ENCODE assay signal across 14 mouse cellular contexts in genomic region chr11:30786230-30786983, GRCm38 (mm10). TPM values are rescaled to one million over a fixed set of nuclear protein-coding genes. Genes with fewer than 3 reads are reported as not detected.
A peak's percentile ranks its signal among the peaks of the same experiment; 100 is the strongest.
DNase-seq lines count a peak whose midpoint lies in the region; ATAC-seq and TF ChIP-seq lines count a peak whose summit lies in the region.
"Had no signal": no experiment of that assay in that cellular context is flagged by ENCODE, and none has a peak within 500 bp of the region (broad histone marks: within the 10 kb centered on the region; RNA-seq: fewer than 3 reads in every experiment).

No protein-coding gene starts in this region.

- TF ChIP-seq EP300 in heart, adult 2 months (IDR thresholded peaks at IDR 0.05; ENCODE audit: insufficient read depth, low read depth, low read length), result no peak

- 64% methylated on average over 7 of the region's 7 CpGs for WGBS in heart, adult 2 months
- 91% methylated on average over 7 of the region's 7 CpGs for WGBS in heart, embryonic 10.5 days

- H3K27me3 ChIP-seq in heart, adult 2 months (ENCODE audit: control insufficient read depth, insufficient read depth, low read length), result no peaks in the 10 kb centered on the region
- no peaks in the 10 kb centered on the region for H3K27me3 ChIP-seq in heart, embryonic 10.5 days (ENCODE audit: insufficient read depth, poor library complexity, severe bottlenecking)
- H3K27me3 ChIP-seq: limb, embryonic 15.5 days had no signal

- peak; percentile 58 for ATAC-seq in granulocyte monocyte progenitor cell, adult 5-6 weeks (replicated peaks; ENCODE audit: poor library complexity, severe bottlenecking)
- peak; percentile 46 for ATAC-seq in megakaryocyte progenitor cell, adult 5-6 weeks (replicated peaks; ENCODE audit: poor library complexity)

- H3K9ac ChIP-seq in heart, adult 2 months (ENCODE audit: low read depth, low read length), result no peak overlapping the region
- H3K9ac ChIP-seq: limb, embryonic 15.5 days had no signal

- H3K27ac ChIP-seq in heart, adult 2 months, result 0 out of 2 replicates have a peak overlapping the region, but pooled peaks have one; percentile 6
- H3K27ac ChIP-seq in heart, embryonic 10.5 days, result no peak overlapping the region

- no peaks in the 10 kb centered on the region for H3K9me3 ChIP-seq in heart, embryonic 10.5 days
- H3K9me3 ChIP-seq: limb, embryonic 15.5 days had no signal

- peaks cover 6% of the 10 kb centered on the region for H3K4me1 ChIP-seq in heart, adult 2 months (ENCODE audit: control insufficient read depth, insufficient read depth, low read length)
- peaks cover 7% of the 10 kb centered on the region for H3K4me1 ChIP-seq in heart, embryonic 10.5 days
- H3K4me1 ChIP-seq: limb, embryonic 15.5 days had no signal

- TF ChIP-seq CTCF in heart, adult 2 months (IDR thresholded peaks at IDR 0.05), result no peak

- TF ChIP-seq POLR2A in heart, adult 2 months (IDR thresholded peaks at IDR 0.05; ENCODE audit: insufficient read depth, low read depth, low read length), result no peak

- DNase-seq in heart, adult 2 months, result no peak
- no peak for DNase-seq in heart, embryonic 10.5 days (ENCODE audit: low spot score)
- peak; percentile 54 for DNase-seq in A20 (ENCODE audit: low read depth, low spot score)
- DNase-seq in layer of hippocampus, adult 9-11 months, result no peak
- DNase-seq in layer of hippocampus, adult 11-12 months (ENCODE audit: low spot score), result no peak
- no peak for DNase-seq in retina, postnatal 1 day
- DNase-seq: cerebellum, postnatal 25 days; kidney, adult 11 months; kidney, postnatal 36 days; thymus, adult 18-20 months had no signal

- peaks cover 11% of the 10 kb centered on the region for H3K79me2 ChIP-seq in heart, adult 2 months (replicated peaks; ENCODE audit: control insufficient read depth, insufficient read depth, low read length)

- peaks cover 25% of the 10 kb centered on the region for H3K36me3 ChIP-seq in heart, adult 2 months (ENCODE audit: control insufficient read depth, insufficient read depth, low read length)
- no peaks in the 10 kb centered on the region for H3K36me3 ChIP-seq in heart, embryonic 10.5 days
- H3K36me3 ChIP-seq: limb, embryonic 15.5 days had no signal

- no peak overlapping the region for H3K4me3 ChIP-seq in heart, adult 2 months
- no peak overlapping the region for H3K4me3 ChIP-seq in heart, embryonic 10.5 days
- H3K4me3 ChIP-seq: limb, embryonic 15.5 days; myocyte had no signal

- intact Hi-C loops in heart, adult 2 months (cut with DNase I), result no loop called here

RNA-seq across cellular contexts. Expression of gene Psme4, which starts 14.9 kb away (rescaled TPM):
- 100 to 1,000 TPM; 189 to 213 TPM for total RNA-seq in heart, adult 2 months (2021)
- 39.1 and 97.7 TPM in 2 replicates for polyA plus RNA-seq in heart, adult 2 months (2012; rRNA removed)
- 14.2 and 21.2 TPM in 2 replicates for polyA plus RNA-seq in heart, embryonic 10.5 days (2016; fragmentation: Nextera tagmentation; extraction: Ambion mirVana)
- total RNA-seq in granulocyte monocyte progenitor cell, adult 5-6 weeks (2014; fragmentation: Nextera tagmentation), result 36.4 and 46.1 TPM in 2 replicates
- total RNA-seq in granulocyte monocyte progenitor cell, adult 5-6 weeks (2017), result 51.5 and 51.8 TPM in 2 replicates
- total RNA-seq in megakaryocyte progenitor cell, adult 5-6 weeks (2015), result 46.7 and 51.2 TPM in 2 replicates
- 44.1 and 49.0 TPM in 2 replicates for total RNA-seq in megakaryocyte progenitor cell, adult 5-6 weeks (2017)
